Mouse (Mus musculus): ENCODE measurements at regions not wholly inside any gene's neighbourhood (a gene's known extent, or its start where the extent isn't known, plus 50 kb on each side); places are given as distances from the start of the nearest gene placed in this dataset.

DNA sequence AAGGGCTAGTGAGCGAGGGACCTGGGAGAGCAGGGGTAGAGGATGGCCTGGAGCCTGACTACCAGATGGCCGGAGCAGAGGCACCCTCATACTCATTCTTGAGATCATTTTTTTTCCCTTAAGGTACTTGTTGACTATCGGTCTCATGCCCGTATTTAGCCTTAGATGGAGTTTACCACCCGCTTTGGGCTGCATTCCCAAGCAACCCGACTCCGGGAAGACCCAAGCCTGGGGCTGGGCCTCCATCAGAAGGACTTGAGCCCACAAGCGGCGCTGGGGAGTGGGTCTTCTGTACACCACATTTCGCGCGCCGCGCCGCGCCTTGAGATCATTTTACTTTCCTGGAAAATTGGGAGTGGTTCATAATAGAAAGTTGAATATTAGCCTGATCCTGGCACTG lies 789.2 kb upstream of the Ddx18 start:
- no peak overlapping the region for H3K4me3 ChIP-seq (ENCODE audit: low read depth, low read length)
- H3K4me1 ChIP-seq (replicated peaks; ENCODE audit: control insufficient read depth, insufficient read depth, low read length): no peaks in the 10 kb centered on the region
- no peaks in the 10 kb centered on the region for H3K36me3 ChIP-seq (ENCODE audit: control insufficient read depth, insufficient read depth)
- H3K9me3 ChIP-seq (ENCODE audit: control insufficient read depth): no peaks in the 10 kb centered on the region
- no peak overlapping the region for H3K4me2 ChIP-seq (replicated peaks; ENCODE audit: low read depth)
- H3K27me3 ChIP-seq (replicated peaks; ENCODE audit: control insufficient read depth, insufficient read depth, low read length): no peaks in the 10 kb centered on the region
- no peak overlapping the region for H3K27ac ChIP-seq (ENCODE audit: low read depth, low read length)
- WGBS: 89% methylated on average over 16 of the region's 16 CpGs
- ATAC-seq: peak; percentile 100
- TF ChIP-seq CTCF (IDR thresholded peaks at IDR 0.05; ENCODE audit: low read depth): no peak
- H3K9ac ChIP-seq (ENCODE audit: low read depth, low read length): no peak overlapping the region

DNA sequence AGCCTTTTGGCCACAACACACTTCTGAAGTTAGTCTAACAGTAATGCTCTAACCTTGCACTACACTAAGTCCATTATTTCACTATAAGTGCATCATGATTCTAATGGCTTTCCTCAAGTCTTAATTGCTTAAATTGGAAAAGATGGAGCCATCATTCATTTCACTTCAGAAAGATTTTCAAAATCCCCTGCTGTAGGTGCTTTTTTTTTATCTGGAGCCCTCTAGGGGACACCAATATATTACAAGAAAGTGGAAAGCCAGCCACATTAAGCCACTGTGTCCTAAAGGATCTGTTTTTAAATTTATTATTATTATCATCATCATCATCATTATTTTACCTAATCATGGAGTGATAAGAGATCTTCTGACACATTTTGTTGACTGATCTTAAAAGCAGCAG lies 783.7 kb upstream of the Ddx18 start:
- no peak for ATAC-seq
- H3K4me3 ChIP-seq (ENCODE audit: low read depth, low read length): no peak overlapping the region
- no peak overlapping the region for H3K27ac ChIP-seq (ENCODE audit: low read depth, low read length)
- no peaks in the 10 kb centered on the region for H3K36me3 ChIP-seq (ENCODE audit: control insufficient read depth, insufficient read depth)
- TF ChIP-seq CTCF (IDR thresholded peaks at IDR 0.05; ENCODE audit: low read depth): 0 out of 2 replicates have a peak, but pooled peaks have one; percentile 22
- no peaks in the 10 kb centered on the region for H3K27me3 ChIP-seq (replicated peaks; ENCODE audit: control insufficient read depth, insufficient read depth, low read length)
- no peaks in the 10 kb centered on the region for H3K9me3 ChIP-seq (ENCODE audit: control insufficient read depth)
- no peak overlapping the region for H3K4me2 ChIP-seq (replicated peaks; ENCODE audit: low read depth)
- H3K4me1 ChIP-seq (replicated peaks; ENCODE audit: control insufficient read depth, insufficient read depth, low read length): no peaks in the 10 kb centered on the region
- H3K9ac ChIP-seq (ENCODE audit: low read depth, low read length): no peak overlapping the region

DNA sequence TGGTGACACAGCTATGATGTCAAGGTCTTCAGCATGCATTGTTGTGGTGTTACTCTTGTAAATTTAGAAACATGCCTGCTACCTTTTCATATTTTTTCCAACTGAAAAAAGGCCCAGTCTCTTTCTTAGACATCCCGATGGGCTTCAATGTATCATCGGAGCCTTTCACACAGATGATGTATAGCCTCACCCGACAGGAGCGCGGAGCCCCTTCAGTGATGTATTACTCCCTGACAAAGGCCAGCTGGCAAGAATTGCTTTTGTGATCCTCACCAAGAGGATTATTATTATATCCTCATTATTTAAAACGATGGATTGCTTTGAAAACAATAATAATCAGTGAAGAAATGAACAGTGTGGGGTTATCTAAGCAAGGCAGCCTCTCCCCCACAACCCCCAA lies 765.5 kb upstream of the Ddx18 start:
- H3K9ac ChIP-seq (ENCODE audit: low read depth, low read length): no peak overlapping the region
- H3K4me3 ChIP-seq (ENCODE audit: low read depth, low read length): no peak overlapping the region
- H3K4me2 ChIP-seq (replicated peaks; ENCODE audit: low read depth): no peak overlapping the region
- ATAC-seq: no peak
- TF ChIP-seq CTCF (IDR thresholded peaks at IDR 0.05; ENCODE audit: low read depth): no peak
- H3K27ac ChIP-seq (ENCODE audit: low read depth, low read length): no peak overlapping the region
- no peaks in the 10 kb centered on the region for H3K27me3 ChIP-seq (replicated peaks; ENCODE audit: control insufficient read depth, insufficient read depth, low read length)
- no peaks in the 10 kb centered on the region for H3K9me3 ChIP-seq (ENCODE audit: control insufficient read depth)
- H3K4me1 ChIP-seq (replicated peaks; ENCODE audit: control insufficient read depth, insufficient read depth, low read length): no peaks in the 10 kb centered on the region
- WGBS: 77% methylated on average over 6 of the region's 6 CpGs
- H3K36me3 ChIP-seq (ENCODE audit: control insufficient read depth, insufficient read depth): no peaks in the 10 kb centered on the region

DNA sequence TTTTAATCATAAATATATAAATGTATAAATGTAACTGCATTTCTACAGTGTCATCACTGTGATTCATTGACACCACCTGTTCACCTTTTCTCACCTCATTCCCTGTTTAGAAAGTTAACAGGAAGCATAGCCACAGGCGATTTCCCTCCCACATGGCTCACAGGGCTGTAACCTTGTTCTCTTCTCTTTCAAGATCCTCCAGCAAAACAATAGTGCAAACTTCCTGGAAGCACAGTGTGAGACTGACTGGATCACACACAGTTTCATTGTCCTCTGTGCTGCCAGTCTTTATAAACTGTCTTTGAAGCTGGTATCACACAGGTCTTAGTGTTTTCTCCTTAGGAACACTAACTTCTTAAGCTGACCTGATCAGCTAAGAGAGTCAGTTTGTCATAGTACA lies 760.5 kb upstream of the Ddx18 start:
- WGBS: 30% methylated on average over 1 of the region's 1 CpGs

More for the DNA sequence above, 760.5 kb upstream of the Ddx18 start:
- Histone ChIP-seq H3K9me3 (ENCODE audit: control insufficient read depth) (no peaks in the 10 kb centered on the region), H3K27ac (ENCODE audit: low read depth, low read length) (no peak overlapping the region), H3K4me1 (replicated peaks; ENCODE audit: control insufficient read depth, insufficient read depth, low read length) (no peaks in the 10 kb centered on the region), H3K4me2 (replicated peaks; ENCODE audit: low read depth) (no peak overlapping the region), H3K27me3 (replicated peaks; ENCODE audit: control insufficient read depth, insufficient read depth, low read length) (no peaks in the 10 kb centered on the region), H3K9ac (ENCODE audit: low read depth, low read length) (no peak overlapping the region), H3K36me3 (ENCODE audit: control insufficient read depth, insufficient read depth) (no peaks in the 10 kb centered on the region), H3K4me3 (ENCODE audit: low read depth, low read length) (no peak overlapping the region)
- no peak for TF ChIP-seq CTCF (IDR thresholded peaks at IDR 0.05; ENCODE audit: low read depth)
- no peak for ATAC-seq
